Mouse (Mus musculus) brain, embryonic 14.5 days (tissue): ENCODE measurements around the gene Crcp.

ENCODE experiments used
- CTCF ChIP-seq: fragments of 200-500 bp; IDR thresholded peaks from 2 replicates; pipeline ENCODE4 v1.5.1; 2012; ENCODE audit warnings: inconsistent platforms, mild to moderate bottlenecking, moderate library complexity, borderline replicate concordance; ENCODE audit not compliant: insufficient read depth, insufficient read length; ENCODE audit errors: extremely low read depth
- POLR2A ChIP-seq: fragments of 200-500 bp; IDR thresholded peaks from 2 replicates; pipeline ENCODE4 v1.6.1; 2012; ENCODE audit warnings: mild to moderate bottlenecking, inconsistent platforms, borderline replicate concordance; ENCODE audit not compliant: poor library complexity, insufficient read depth, insufficient read length, severe bottlenecking; ENCODE audit errors: extremely low read depth

DNA sequence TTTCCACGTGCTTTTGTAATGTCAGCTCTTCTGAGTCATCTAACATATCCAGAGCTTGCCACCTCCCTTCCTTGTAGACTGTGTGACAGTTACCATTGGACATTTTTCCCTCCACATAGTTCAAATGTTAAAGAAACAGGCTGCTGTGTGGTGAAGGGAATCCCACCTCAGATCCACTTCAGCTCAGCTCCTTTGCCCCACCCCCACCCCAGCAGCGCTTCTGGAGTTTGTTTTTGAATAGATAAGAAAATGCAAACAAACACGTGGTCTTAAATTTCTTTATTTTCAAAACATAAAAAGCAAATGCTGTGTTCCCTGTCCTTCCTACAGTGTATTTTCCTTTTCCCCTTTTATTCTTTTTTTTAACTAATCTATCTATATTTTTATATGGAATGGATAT, 48.9 kb upstream of the Crcp start:
- TF ChIP-seq POLR2A = no peak
- no peak for TF ChIP-seq CTCF
